ENCODE assay signal across 10 mouse cellular contexts in the genomic region with DNA sequence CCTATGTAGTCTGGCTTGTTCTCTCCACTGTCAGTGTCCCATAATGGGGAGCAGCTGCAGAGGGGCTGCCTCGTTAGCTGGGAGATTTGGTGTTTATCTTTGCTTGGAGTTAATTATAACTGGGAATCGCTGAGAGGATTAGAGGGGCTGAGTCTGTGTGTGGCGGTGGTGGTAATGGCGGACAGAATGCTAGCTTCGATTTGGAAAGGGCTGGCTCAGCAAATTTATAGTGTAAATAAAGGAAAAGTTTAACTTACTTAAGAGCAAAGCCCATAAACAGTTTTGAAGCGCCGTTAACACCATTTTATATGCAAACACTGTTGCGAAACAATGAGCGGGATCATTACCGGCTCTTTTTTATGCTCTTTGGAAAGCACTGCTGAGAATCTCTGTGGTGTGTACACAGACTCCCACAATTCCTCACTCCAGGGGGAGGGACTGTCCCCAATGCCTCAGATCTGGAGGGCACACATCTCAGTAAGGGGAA.
DNase-seq lines count a peak whose midpoint lies in the region; ATAC-seq and TF ChIP-seq lines count a peak whose summit lies in the region.
"Had no signal": no experiment of that assay in that cellular context is flagged by ENCODE, and none has a peak within 500 bp of the region (broad histone marks: within the 10 kb centered on the region; RNA-seq: fewer than 3 reads in every experiment).

No protein-coding gene starts in this region.

- H3K9me3 ChIP-seq in hindbrain, embryonic 12.5 days (replicated peaks) = no peaks in the 10 kb centered on the region
- H3K9me3 ChIP-seq in lung, embryonic 15.5 days = no peaks in the 10 kb centered on the region
- no peaks in the 10 kb centered on the region for H3K9me3 ChIP-seq in stomach, embryonic 14.5 days (ENCODE audit: control insufficient read depth, low read depth, low read length)

- H3K36me3 ChIP-seq in hindbrain, embryonic 12.5 days = no peaks in the 10 kb centered on the region
- H3K36me3 ChIP-seq in lung, embryonic 15.5 days = 0 out of 2 replicates have a peak, but pooled peaks cover 7% of the 10 kb centered on the region
- no peaks in the 10 kb centered on the region for H3K36me3 ChIP-seq in stomach, embryonic 14.5 days (ENCODE audit: control insufficient read depth, insufficient read depth, low read length)

- H3K27ac ChIP-seq in layer of hippocampus, adult 2 months = no peak overlapping the region
- no peak overlapping the region for H3K27ac ChIP-seq in hindbrain, embryonic 12.5 days
- H3K27ac ChIP-seq in lung, embryonic 15.5 days = peak overlapping the region; percentile 77
- H3K27ac ChIP-seq in stomach, embryonic 14.5 days (ENCODE audit: low read length) = peak overlapping the region; percentile 61

- no peaks in the 10 kb centered on the region for H3K27me3 ChIP-seq in hindbrain, embryonic 12.5 days
- H3K27me3 ChIP-seq in lung, embryonic 15.5 days = no peaks in the 10 kb centered on the region
- no peaks in the 10 kb centered on the region for H3K27me3 ChIP-seq in stomach, embryonic 14.5 days (ENCODE audit: control insufficient read depth, insufficient read depth, low read length)

- no peak for TF ChIP-seq CTCF in layer of hippocampus, adult 2 months (conservative IDR thresholded peaks at IDR 0.05)

- WGBS in hindbrain, embryonic 12.5 days = 52% methylated on average over 10 of the region's 10 CpGs
- WGBS in lung, embryonic 15.5 days = 18% methylated on average over 10 of the region's 10 CpGs
- 19% methylated on average over 10 of the region's 10 CpGs for WGBS in stomach, embryonic 14.5 days

- peak overlapping the region; percentile 32 for H3K4me3 ChIP-seq in layer of hippocampus, adult 2 months
- no peak overlapping the region for H3K4me3 ChIP-seq in hindbrain, embryonic 12.5 days
- H3K4me3 ChIP-seq in lung, embryonic 15.5 days = peak overlapping the region; percentile 19
- H3K4me3 ChIP-seq in stomach, embryonic 14.5 days (ENCODE audit: low read depth, low read length) = peak overlapping the region; percentile 2; the same call in 1 of the 2 replicates

- H3K4me2 ChIP-seq in hindbrain, embryonic 12.5 days (replicated peaks) = no peak overlapping the region
- H3K4me2 ChIP-seq in lung, embryonic 15.5 days = peak overlapping the region; percentile 44
- peak overlapping the region; percentile 14 for H3K4me2 ChIP-seq in stomach, embryonic 14.5 days (replicated peaks; ENCODE audit: low read depth, low read length)

- ATAC-seq in hindbrain, embryonic 12.5 days (ENCODE audit: low FRiP score) = peak; percentile 55
- peak; percentile 78; the same call in 1 of the 2 replicates for ATAC-seq in lung, embryonic 15.5 days (ENCODE audit: borderline replicate concordance, extremely low read depth, low FRiP score, low TSS enrichment)
- ATAC-seq in stomach, embryonic 14.5 days (ENCODE audit: insufficient number of reproducible peaks, insufficient read depth, low FRiP score, low read depth) = peak; percentile 70; the same call in 1 of the 2 replicates

- no peak for DNase-seq in layer of hippocampus, adult 2 months (ENCODE audit: low spot score in 2 of 2)
- no peak for DNase-seq in layer of hippocampus, postnatal 25 days (ENCODE audit: extremely low spot score in 1 of 2, low spot score in 1 of 2)
- no peak for DNase-seq in kidney, postnatal 10 days
- no peak for DNase-seq in frontal cortex, postnatal 14 days (ENCODE audit: low spot score in 2 of 2)
- no peak for DNase-seq in adrenal gland, postnatal 10 days
- DNase-seq: cerebellum, postnatal 36 days; right cerebral cortex, adult 18-20 months had no signal

- H3K4me1 ChIP-seq in hindbrain, embryonic 12.5 days = peaks cover 30% of the 10 kb centered on the region
- H3K4me1 ChIP-seq in lung, embryonic 15.5 days = peaks cover 14% of the 10 kb centered on the region
- H3K4me1 ChIP-seq in stomach, embryonic 14.5 days (ENCODE audit: control insufficient read depth, insufficient read depth, low read length) = peaks cover 10% of the 10 kb centered on the region; the same call in 1 of the 2 replicates

- no peak overlapping the region; the same call in 1 of the 2 replicates for H3K9ac ChIP-seq in hindbrain, embryonic 12.5 days
- H3K9ac ChIP-seq in lung, embryonic 15.5 days = no peak overlapping the region
- no peak overlapping the region for H3K9ac ChIP-seq in stomach, embryonic 14.5 days (replicated peaks; ENCODE audit: low read depth, low read length)

Comparison
In these comparisons a context has a peak if more than half of its experiments do, and no peak if none do; other contexts are left out.
1. H3K27ac ChIP-seq: peak in lung, embryonic 15.5 days (single experiment) and stomach, embryonic 14.5 days (single experiment); none in layer of hippocampus, adult 2 months (single experiment) and hindbrain, embryonic 12.5 days (single experiment).
2. Peak in every context shown above with its lines, with median percentiles within 50 percentile points of each other: ATAC-seq.